Mouse (Mus musculus): ENCODE results near the gene Card9. TPM values are rescaled to one million over a fixed set of nuclear protein-coding genes. Genes with fewer than 3 reads are reported as not detected.

Card9 gene
- polyA plus RNA-seq, 1 experiment: 4.5 TPM

GRCm38 (mm10) chr2:26327852-26328251 is 32.9 kb downstream of the Card9 start:
- Histone ChIP-seq H3K27ac (ENCODE audit: insufficient read depth, low read depth, low read length) (no peak overlapping the region), H3K4me1 (ENCODE audit: control insufficient read depth, insufficient read depth, insufficient read length, low read length) (no peaks in the 10 kb centered on the region), H3K36me3 (ENCODE audit: control insufficient read depth, insufficient read depth, low read length) (no peaks in the 10 kb centered on the region), H3K4me3 (ENCODE audit: low read depth, low read length) (no peak overlapping the region), H3K27me3 (ENCODE audit: control insufficient read depth, insufficient read depth, low read length) (no peaks in the 10 kb centered on the region)
- 69% methylated on average over 4 of the region's 4 CpGs for WGBS
- TF ChIP-seq POLR2A (IDR thresholded peaks at IDR 0.05; ENCODE audit: low read depth, low read length) (no peak), CTCF (IDR thresholded peaks at IDR 0.05; ENCODE audit: extremely low read depth, insufficient read length, insufficient replicate concordance, low read depth, low read length) (no peak)

GRCm38 (mm10) chr2:26325386-26326181 is 35.1 kb downstream of the Card9 start:
- TF ChIP-seq CTCF (IDR thresholded peaks at IDR 0.05; ENCODE audit: extremely low read depth, insufficient read length, insufficient replicate concordance, low read depth, low read length) (peak; percentile 89), POLR2A (IDR thresholded peaks at IDR 0.05; ENCODE audit: low read depth, low read length) (no peak)
- Histone ChIP-seq H3K4me1 (ENCODE audit: control insufficient read depth, insufficient read depth, insufficient read length, low read length) (no peaks in the 10 kb centered on the region), H3K27ac (ENCODE audit: insufficient read depth, low read depth, low read length) (no peak overlapping the region), H3K4me3 (ENCODE audit: low read depth, low read length) (no peak overlapping the region), H3K27me3 (ENCODE audit: control insufficient read depth, insufficient read depth, low read length) (no peaks in the 10 kb centered on the region), H3K36me3 (ENCODE audit: control insufficient read depth, insufficient read depth, low read length) (no peaks in the 10 kb centered on the region)
- 62% methylated on average over 15 of the region's 15 CpGs for WGBS

GRCm38 (mm10) chr2:26324917-26325316 is 35.8 kb downstream of the Card9 start:
- H3K4me3 ChIP-seq (ENCODE audit: low read depth, low read length): no peak overlapping the region
- H3K36me3 ChIP-seq (ENCODE audit: control insufficient read depth, insufficient read depth, low read length): no peaks in the 10 kb centered on the region
- H3K27ac ChIP-seq (ENCODE audit: insufficient read depth, low read depth, low read length): no peak overlapping the region
- no peak for TF ChIP-seq POLR2A (IDR thresholded peaks at IDR 0.05; ENCODE audit: low read depth, low read length)
- no peak for TF ChIP-seq CTCF (IDR thresholded peaks at IDR 0.05; ENCODE audit: extremely low read depth, insufficient read length, insufficient replicate concordance, low read depth, low read length)
- 69% methylated on average over 2 of the region's 2 CpGs for WGBS
- no peaks in the 10 kb centered on the region for H3K4me1 ChIP-seq (ENCODE audit: control insufficient read depth, insufficient read depth, insufficient read length, low read length)
- H3K27me3 ChIP-seq (ENCODE audit: control insufficient read depth, insufficient read depth, low read length): no peaks in the 10 kb centered on the region

DNA sequence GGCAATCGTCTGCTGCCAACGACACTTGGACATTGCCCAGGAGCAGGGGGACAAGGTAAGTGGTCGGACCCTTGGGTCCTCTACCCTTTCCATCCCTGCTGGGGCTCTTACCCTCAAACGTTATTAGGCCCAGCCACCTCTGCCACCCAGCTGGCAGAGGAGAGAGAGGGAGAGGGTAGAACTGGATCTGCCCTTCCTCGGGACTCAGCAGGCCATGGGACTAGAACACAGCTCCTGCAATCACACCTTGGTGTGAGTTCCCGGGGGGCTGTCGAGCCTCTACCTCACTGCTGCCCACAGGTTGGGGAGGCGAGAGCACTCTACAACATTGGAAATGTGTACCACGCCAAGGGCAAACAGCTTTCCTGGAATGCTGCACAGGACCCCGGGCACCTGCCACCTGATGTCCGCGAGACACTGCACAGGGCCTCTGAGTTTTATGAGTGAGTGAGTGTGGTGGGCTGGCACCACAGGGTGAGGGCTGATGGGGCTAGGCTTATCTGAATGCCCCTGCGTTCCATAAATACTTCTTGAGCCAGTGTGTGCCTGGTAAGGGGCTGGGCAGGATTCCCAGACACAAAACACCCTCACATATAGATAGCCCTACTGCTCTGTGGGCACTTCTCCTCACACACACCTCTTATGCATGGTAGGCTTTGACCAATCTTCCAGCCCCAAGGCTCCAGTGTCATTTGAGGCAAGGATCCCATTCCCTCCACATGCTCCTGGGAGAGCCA is 37.0 kb downstream of the Card9 start:
- no peak overlapping the region for H3K27ac ChIP-seq (ENCODE audit: insufficient read depth, low read depth, low read length)
- TF ChIP-seq POLR2A (IDR thresholded peaks at IDR 0.05; ENCODE audit: low read depth, low read length) (no peak), CTCF (IDR thresholded peaks at IDR 0.05; ENCODE audit: extremely low read depth, insufficient read length, insufficient replicate concordance, low read depth, low read length) (no peak)
- 88% methylated on average over 13 of the region's 13 CpGs for WGBS
- H3K27me3 ChIP-seq (ENCODE audit: control insufficient read depth, insufficient read depth, low read length): no peaks in the 10 kb centered on the region
- H3K36me3 ChIP-seq (ENCODE audit: control insufficient read depth, insufficient read depth, low read length): no peaks in the 10 kb centered on the region
- H3K4me1 ChIP-seq (ENCODE audit: control insufficient read depth, insufficient read depth, insufficient read length, low read length): no peaks in the 10 kb centered on the region
- H3K4me3 ChIP-seq (ENCODE audit: low read depth, low read length): no peak overlapping the region

DNA sequence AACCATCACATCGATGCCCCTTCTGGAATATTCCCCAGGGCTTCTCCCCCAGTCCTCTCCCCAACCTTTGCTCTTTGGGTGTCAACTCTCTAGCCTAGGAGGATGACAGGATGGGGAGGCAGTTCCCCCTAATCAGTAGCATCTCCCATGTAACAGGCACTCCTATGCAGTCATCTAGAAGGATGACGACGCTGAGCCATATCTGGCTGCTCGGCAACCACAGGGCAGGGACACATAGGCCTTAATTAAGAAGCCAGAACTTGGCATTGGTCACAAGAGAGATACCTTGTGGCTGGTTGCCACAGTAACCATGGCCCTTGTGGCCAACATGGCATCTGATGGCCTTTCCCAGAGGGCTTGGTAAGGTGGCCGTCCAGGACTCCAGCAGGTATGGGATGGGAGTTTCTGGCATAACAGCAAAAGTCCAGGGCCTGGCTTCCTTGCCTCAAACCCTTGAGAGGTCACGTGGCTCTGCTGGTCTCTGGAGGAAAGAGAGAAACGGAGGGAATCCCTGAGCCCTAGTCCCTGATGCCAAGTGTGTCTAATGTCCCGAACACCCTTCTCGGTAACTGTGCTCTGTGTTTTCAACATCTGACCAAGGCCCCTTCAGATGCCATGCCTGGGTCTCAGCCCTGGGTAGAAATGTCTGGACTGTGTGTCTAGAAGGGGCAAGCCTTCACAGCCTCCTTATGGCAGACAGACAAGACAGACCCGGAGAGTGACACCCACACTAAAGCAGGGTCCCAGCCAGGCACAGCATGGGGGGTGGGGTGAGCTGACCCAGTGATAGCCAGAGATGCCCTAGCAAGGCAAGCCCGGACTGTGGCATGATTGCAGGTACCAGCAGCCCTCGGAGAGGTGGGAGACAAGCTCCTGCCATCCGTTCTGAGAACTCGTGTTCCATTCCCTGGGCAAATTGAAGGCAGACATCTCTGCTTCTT is 40.2 kb downstream of the Card9 start:
- H3K4me1 ChIP-seq (ENCODE audit: control insufficient read depth, insufficient read depth, insufficient read length, low read length): no peaks in the 10 kb centered on the region; the same call in 1 of the 2 replicates
- no peaks in the 10 kb centered on the region for H3K36me3 ChIP-seq (ENCODE audit: control insufficient read depth, insufficient read depth, low read length)
- H3K4me3 ChIP-seq (ENCODE audit: low read depth, low read length): no peak overlapping the region
- no peak overlapping the region for H3K27ac ChIP-seq (ENCODE audit: insufficient read depth, low read depth, low read length)
- no peaks in the 10 kb centered on the region for H3K27me3 ChIP-seq (ENCODE audit: control insufficient read depth, insufficient read depth, low read length)
- 80% methylated on average over 14 of the region's 14 CpGs for WGBS
- no peak for TF ChIP-seq CTCF (IDR thresholded peaks at IDR 0.05; ENCODE audit: extremely low read depth, insufficient read length, insufficient replicate concordance, low read depth, low read length)
- no peak for TF ChIP-seq POLR2A (IDR thresholded peaks at IDR 0.05; ENCODE audit: low read depth, low read length)

- no peak overlapping the region for H3K27ac ChIP-seq (ENCODE audit: insufficient read depth, low read depth, low read length)
- H3K4me1 ChIP-seq (ENCODE audit: control insufficient read depth, insufficient read depth, insufficient read length, low read length): no peaks in the 10 kb centered on the region; the same call in 1 of the 2 replicates
- TF ChIP-seq POLR2A (IDR thresholded peaks at IDR 0.05; ENCODE audit: low read depth, low read length): no peak
- TF ChIP-seq CTCF (IDR thresholded peaks at IDR 0.05; ENCODE audit: extremely low read depth, insufficient read length, insufficient replicate concordance, low read depth, low read length): no peak
- H3K36me3 ChIP-seq (ENCODE audit: control insufficient read depth, insufficient read depth, low read length): no peaks in the 10 kb centered on the region
- no peak overlapping the region for H3K4me3 ChIP-seq (ENCODE audit: low read depth, low read length)
- H3K27me3 ChIP-seq (ENCODE audit: control insufficient read depth, insufficient read depth, low read length): no peaks in the 10 kb centered on the region
- WGBS: 84% methylated on average over 13 of the region's 13 CpGs
Measured at GRCm38 (mm10) chr2:26319519-26320244, 41.0 kb downstream of the Card9 start.

Data from small intestine, adult 2 months (tissue).